Mouse (Mus musculus) thymus, postnatal 10 days (tissue): Measurements from ENCODE around the gene Il12a.
A peak's percentile ranks its signal among the peaks of the same experiment; 100 is the strongest.

ENCODE experiments used
- DNase-seq, 2 experiments: peaks; one replicate each; pipeline ENCODE4 v3.0.0; 2021; ENCODE audit warnings: low spot score in 2 of 2

Il12a gene

DNA sequence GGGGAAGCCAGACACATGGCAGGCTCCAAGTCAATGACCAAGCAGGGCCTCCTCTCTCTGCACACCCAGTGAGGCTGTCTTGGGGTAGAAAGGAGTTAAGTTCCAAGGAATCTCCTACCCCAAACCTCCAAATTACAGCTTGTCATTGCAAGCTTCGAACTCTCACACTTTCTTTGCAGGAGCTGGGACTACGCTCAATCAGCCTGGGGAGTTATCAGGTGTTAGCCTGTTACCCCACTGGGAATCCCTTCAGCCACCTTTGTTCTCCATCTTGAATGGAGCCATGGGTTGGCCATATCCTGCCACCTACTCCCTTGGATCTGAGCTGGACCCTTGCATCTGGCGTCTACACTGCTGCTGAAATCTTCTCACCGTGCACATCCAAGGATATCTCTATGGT, at the start of gene Il12a:
Gene Il12a (plus strand): TSS at position 301 of the 400 bp plus-strand sequence.
- no peak for DNase-seq

DNA sequence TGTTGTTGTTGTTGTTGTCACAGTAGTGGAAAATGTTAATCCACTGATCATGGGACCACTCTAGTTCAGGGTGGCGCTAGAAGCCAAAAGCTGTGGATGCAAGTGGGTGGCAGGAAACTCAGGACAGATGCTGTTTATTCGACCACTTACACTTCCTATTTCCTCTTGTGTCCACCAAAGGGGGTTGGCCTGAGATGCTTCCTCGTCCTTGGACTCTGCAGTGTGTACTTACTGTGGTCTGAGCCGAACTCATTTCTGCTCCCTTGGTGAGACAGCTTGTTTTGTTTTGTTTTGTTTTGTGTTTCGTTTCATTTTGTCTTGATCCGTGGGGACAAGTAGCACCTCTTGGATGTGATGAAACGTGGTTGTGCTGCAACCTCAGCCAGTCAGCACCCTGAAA, 47.5 kb upstream of the Il12a start:
- DNase-seq = no peak

DNA sequence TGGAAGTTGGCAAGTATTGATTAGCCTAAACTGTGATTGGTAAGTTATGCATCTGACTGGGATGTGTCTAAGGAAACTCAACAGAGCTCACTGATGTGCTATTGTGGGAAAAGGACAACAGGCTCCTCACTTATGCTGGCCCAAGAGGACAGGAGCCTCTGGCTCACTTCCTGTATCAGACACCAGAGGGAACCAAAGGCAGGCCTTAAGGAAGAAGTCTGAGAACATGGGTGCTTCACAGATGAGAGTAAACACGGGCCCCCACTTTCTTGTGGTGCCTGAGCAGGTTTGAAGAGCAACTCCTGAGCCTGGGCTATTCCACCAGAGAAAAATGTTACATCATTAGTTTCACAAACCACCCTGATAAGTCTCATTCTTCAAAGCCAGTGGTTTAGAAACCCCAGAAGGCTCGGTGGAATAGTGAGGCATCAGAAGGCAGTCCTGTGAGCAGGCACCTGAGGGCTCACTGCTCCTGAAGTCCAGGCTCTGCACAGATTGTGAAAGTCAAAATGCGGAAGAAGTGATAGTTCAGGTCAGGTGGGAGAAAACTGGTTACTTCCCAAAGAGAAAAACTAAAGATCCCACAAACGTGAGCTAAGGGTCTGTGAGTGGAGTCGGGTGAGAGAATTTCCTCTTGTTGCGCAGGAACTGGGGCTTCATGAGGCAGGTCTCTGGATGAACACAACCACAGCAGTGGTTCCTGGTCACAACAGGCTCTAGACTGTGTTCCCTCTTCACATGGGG, 43.9 kb upstream of the Il12a start:
- DNase-seq = peak; percentile 39 to 66

DNA sequence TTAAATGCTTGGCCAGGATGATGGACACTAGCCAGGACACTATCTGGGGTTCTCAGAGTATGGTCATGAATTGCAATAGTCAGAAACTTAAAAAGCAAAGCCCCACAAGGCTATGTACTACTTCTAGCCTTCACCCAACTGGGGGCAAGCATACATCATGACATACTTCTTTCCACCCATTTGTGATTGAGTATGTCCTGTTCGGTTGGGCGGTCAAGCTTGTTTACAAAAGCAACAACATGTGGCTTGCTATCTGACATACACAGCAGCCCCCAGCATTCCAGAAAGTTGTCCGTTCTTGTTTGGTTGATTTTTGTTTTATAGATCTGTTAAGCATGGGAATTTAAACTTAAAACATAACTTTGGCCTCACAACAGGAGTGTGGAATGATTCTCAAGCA, 43.2 kb upstream of the Il12a start:
- no peak for DNase-seq

- DNase-seq = no peak
These were observed 40.2 kb upstream of the Il12a start for GRCm38 (mm10) chr3:68650251-68650650.

DNA sequence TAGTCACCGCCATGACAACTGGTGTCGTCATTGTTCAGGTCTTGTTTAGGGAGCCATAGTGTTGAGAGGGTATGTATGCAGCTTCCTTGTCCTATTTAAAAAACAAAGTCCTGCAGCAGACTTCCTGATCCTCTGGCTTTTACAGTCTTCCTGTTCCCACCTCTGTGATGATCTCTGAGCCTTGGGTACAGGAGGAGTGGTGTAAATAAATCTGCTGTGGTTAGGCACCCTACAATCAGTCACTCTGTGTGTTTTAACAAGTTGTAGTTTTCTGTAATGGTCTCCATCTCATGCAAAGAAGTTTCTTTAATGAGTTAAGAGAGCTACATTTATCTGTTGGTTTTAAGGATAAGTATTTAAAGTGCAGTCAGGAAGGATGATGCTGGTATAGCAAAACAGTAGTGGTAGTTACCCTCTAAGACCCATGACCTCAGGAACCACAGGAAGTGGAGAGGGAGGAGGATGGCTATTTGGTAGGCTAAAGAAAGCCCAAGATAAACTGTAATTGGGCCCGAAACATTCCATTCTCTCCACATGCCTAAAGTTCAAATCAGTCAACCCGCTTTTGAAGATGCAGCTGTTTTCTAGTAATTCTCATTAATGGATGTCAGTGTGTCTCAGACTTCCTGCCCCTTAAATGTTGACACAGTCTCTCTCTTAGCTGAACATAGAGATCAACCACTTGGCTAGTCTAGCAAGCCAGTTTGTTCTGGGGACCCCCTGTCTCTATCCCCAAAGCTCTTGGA, 33.7 kb upstream of the Il12a start:
- DNase-seq = no peak

- no peak for DNase-seq
These were observed 32.7 kb upstream of the Il12a start for GRCm38 (mm10) chr3:68657589-68658245.

GRCm38 (mm10) chr3:68659996-68660395, 30.4 kb upstream of the Il12a start:
- no peak for DNase-seq

GRCm38 (mm10) chr3:68660538-68660937, 29.9 kb upstream of the Il12a start:
- no peak for DNase-seq

- no peak for DNase-seq
These were observed 28.1 kb upstream of the Il12a start for GRCm38 (mm10) chr3:68662386-68662785.

GRCm38 (mm10) chr3:68664337-68664736, 26.1 kb upstream of the Il12a start:
- DNase-seq = no peak

GRCm38 (mm10) chr3:68666377-68666776, 24.1 kb upstream of the Il12a start:
- no peak for DNase-seq

GRCm38 (mm10) chr3:68667852-68668251, 22.6 kb upstream of the Il12a start:
- no peak for DNase-seq

- no peak for DNase-seq
These were observed 20.9 kb upstream of the Il12a start for GRCm38 (mm10) chr3:68669418-68669974.

DNA sequence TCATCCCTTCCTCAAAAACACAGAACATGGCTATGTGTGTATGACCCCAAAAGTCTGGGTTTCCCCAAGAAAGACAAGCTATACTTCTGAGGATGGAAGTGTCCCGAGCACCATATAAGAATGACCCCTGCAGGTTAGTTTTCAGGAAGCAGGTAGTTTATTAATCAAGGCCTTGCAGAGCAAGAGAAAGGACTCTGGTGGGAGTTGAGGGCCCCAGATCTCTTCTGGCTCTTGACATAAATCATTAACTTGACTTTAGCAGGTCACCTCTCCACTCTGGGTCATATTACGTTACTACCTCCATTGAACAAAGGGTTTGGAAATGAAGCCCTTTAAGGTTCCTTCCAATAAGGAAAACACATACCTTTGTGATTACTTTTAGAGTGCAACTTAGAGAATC, 15.7 kb upstream of the Il12a start:
- DNase-seq = no peak

- DNase-seq = no peak
These were observed 15.1 kb upstream of the Il12a start for GRCm38 (mm10) chr3:68675216-68675835.

DNA sequence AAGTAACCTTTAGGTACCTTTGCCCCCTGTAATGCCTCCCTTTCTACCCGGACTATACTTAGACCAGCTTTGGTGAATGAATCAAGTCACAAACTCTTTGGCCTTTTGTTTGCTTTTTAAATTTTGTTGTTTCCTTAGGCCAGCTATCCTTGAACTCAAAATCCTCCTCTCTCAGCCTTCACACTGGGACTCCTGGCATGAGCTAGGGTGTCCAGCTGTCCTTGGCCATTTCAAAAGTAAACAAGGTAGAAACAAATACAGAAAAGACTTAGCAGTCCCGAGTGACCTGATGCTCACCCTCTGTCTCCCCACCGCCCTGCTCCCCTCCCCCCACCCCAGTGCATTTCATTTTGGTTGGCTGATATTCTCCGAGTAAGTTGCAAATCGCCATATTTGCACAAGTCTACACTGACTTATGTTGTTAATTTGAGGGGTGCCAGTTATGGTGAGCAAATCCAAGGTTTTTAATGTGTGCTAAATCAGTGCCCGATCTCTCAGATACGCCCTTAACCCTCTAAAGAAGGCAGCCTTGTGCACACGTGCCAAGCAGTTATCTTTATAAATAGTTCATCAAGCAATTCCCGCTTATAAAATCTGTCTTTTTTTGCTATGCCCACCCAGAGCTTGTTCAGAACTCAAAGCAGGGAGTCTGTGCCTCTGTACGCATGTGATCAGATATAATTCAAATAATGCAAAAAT, 14.3 kb upstream of the Il12a start:
- DNase-seq = no peak

- peak; percentile 81 to 85 for DNase-seq
These were observed 13.6 kb upstream of the Il12a start for GRCm38 (mm10) chr3:68676831-68677303.

DNA sequence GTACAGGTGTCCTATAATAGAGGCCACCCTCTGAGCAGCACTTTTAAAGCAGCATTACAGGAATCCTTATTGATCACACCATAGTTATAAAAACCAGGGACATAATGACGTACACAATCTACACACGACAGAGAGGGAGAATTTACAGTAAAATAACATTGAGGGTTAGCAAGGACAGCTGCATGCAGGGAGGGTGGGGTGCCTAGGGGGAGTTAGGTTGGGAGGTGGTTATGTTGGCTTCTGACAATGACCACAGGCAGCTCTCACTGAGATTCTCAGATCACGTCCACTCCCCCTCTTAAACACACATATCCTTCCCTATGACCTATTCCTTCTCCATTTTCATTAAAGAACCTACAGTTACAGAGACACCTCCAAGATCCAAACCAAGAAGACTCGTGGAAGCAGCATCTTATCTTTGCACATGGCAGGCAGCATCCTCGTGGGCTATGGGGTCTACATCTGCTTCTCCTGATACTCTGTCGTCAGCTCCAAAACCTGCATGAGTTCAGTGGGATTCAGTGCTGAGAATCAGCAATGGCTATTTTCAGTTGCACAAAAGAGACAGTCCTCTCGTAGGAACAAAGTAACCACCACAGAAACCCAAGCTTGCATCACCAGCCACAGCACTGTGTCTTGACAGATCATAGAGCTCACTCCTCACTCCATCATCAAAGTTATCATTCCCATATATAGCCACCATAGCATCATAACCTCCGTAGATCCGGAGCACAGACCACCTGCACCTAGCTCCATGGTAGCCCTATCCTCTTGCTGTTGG, 11.4 kb upstream of the Il12a start:
- DNase-seq = no peak

DNA sequence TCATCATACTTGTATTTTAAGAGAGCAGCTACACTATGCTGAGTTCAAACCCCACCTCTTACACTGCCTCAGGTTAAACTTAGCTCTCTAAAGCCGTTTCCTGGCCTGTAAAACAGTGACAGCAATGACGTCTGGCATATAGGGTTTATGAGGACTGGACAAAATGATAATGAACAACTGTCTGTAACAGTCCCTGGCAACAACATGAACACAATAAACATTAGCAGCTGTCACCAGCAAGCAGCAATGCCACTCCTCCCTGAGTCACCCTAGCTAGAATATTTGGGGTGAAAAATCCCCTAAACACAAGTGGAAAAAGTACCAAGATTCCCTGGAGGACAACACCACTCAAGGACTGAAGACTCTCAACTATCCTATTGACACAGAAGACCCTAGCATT, 6.9 kb upstream of the Il12a start:
- DNase-seq = no peak
